Mouse (Mus musculus): ENCODE results near the gene Ugt1a6b.

DNA sequence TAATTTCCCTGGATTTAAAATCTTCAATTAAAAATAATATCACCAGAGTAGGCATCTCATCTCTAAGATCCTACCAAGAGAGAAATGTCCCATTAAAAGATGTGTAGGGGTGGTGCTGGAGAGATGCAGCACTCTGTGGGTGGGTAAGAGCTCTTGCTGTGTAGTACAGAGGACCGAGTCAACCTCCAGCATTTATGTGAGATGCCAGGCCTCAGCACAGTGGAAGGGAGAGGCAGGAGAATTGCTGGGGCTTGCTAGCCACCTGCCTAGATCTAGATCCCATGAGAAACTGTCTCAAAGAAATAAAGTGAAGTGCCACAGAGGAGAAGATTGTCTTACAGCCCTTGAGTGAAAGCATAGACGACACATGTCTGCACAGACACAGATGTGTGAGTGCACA lies 113.5 kb downstream of the Ugt1a6b start:
- TF ChIP-seq CTCF (IDR thresholded peaks at IDR 0.05; ENCODE audit: borderline replicate concordance, extremely low read depth, insufficient read depth, insufficient read length): no peak
- no peak for TF ChIP-seq POLR2A (IDR thresholded peaks at IDR 0.05; ENCODE audit: borderline replicate concordance, extremely low read depth, insufficient read depth, insufficient read length, poor library complexity, severe bottlenecking)
